Mouse (Mus musculus): ENCODE results near the gene Adap2. TPM values are rescaled to one million over a fixed set of nuclear protein-coding genes. Genes with fewer than 3 reads are reported as not detected.

The Adap2 gene
- total and polyA plus RNA-seq, 3 experiments = 0.49 TPM; not detected in 2

DNA sequence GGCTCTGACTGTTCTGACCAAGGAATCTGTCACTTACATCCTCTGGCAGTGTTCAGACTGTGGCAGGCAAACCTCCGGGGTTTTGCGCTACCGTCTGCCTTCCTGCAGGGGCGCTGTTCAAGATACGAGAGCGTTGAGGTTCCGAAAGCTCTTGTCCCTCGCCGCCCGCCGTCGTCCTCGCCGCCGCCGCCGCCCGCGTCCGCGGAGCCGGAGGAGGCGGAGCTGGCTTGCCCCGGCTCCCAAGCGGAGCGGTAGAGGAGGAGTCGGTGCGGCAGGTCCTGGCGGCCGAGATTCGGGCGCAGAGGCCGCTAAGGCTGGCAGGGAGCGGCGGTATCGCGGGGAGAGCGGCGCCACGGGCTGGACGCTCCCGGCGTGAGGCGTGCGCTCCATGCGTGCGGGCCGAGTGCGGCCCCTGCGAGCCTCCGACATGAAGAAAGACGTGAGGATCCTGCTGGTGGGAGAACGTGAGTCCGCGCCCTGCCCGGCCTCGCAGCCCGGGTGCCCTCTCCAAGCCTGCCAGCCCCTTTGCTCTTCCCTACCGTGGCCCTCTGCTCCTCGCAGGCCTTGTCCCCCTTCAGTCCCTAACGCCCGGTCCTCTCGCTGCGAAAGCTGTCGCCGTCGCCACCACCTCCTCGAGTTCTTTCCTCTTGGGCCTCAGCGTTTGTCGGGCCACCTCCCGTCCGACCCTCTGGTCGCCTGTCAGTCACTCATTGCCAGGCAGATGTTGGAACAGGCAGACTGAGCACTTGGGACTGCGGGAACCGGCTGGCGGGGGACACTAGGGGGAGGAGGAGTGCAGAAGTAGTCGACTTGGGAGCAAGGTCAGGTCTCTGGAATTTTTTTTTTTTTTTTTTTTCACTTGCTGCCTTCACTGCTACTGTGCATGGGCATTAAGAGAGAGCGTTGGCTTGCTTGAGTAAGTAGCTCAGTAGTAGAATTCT lies 55.2 kb downstream of the Adap2 start, which contains the start of gene Rhot1 (continued):
- TF ChIP-seq RCOR1 (conservative IDR thresholded peaks at IDR 0.05; ENCODE audit: low read depth, low read length) = 0 out of 2 replicates have a peak, but pooled peaks have one; percentile 12

DNA sequence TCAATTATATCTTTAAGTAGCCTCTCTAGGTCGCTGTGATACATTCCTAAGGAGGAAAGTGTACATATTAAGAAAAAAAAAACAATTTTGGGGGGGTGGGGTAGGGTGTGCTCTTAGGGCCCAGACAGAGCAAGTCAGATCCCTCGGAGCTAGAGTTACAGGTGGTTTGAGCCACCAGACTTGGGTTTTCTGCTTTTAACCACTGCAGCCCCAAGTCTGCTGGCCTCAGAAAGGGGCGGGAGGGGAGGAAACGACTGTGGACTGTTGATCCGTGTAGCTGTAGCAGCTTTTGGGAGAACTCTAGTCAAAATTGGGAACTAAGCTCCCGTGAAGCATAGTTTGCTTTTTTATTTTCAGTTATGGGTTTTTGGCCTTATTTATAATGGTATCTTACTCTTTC lies 56.4 kb downstream of the Adap2 start:
- dilution Hi-C loops (cut with MboI; ENCODE audit: extremely low pct_ligation_motif_present, extremely low pct_unique_long_range_greater_than_20kb, low sequenced_read_pairs) (no loop called here), in situ Hi-C loops (cut with MboI; ENCODE audit: low pct_ligation_motif_present, low pct_unique_long_range_greater_than_20kb, low sequenced_read_pairs) (no loop called here)
- H3K4me2 ChIP-seq (ENCODE audit: insufficient read depth, low read depth, poor library complexity, severe bottlenecking) = peak overlapping the region; percentile 55
- H3K9me3 ChIP-seq (replicated peaks; ENCODE audit: low read length) = no peaks in the 10 kb centered on the region
- H3K4me3 ChIP-seq (replicated peaks in 1 of 3; ENCODE audit: low read depth in 2 of 3, low read length in 2 of 3, poor library complexity in 1 of 3) = peak overlapping the region in 2 of 3 experiments; percentile 97 to 100
- peaks cover 2 to 29% of the 10 kb centered on the region in 2 experiments; a peak in 3 of 4 replicates for H3K4me1 ChIP-seq (ENCODE audit: control insufficient read depth in 1 of 2, insufficient read depth in 2 of 2)
- peaks cover 22% of the 10 kb centered on the region for H3K79me2 ChIP-seq (replicated peaks; ENCODE audit: control insufficient read depth, extremely low read depth, insufficient read depth, poor library complexity, severe bottlenecking)
- DNase-seq (ENCODE audit: extremely low read depth) = peak; percentile 56
- peak overlapping the region; percentile 87 for H3K9ac ChIP-seq (ENCODE audit: insufficient read depth, low read depth)
- H3K27me3 ChIP-seq (replicated peaks) = no peaks in the 10 kb centered on the region
- H3K36me3 ChIP-seq (replicated peaks in 1 of 2; ENCODE audit: control insufficient read depth in 1 of 2, insufficient read depth in 1 of 2, low read length in 1 of 2) = peaks cover 12 to 34% of the 10 kb centered on the region in 2 experiments
- no peak overlapping the region for H3K27ac ChIP-seq (ENCODE audit: insufficient read depth, low read depth)
- TF ChIP-seq NELFE (IDR thresholded peaks at IDR 0.05; ENCODE audit: low read depth, low read length) (no peak), POLR2A (IDR thresholded peaks at IDR 0.05; ENCODE audit: low read depth, low read length) (no peak), RAD21 (IDR thresholded peaks at IDR 0.05; ENCODE audit: low read depth, low read length) (no peak), MAZ (IDR thresholded peaks at IDR 0.05; ENCODE audit: low read depth, low read length) (no peak)

DNA sequence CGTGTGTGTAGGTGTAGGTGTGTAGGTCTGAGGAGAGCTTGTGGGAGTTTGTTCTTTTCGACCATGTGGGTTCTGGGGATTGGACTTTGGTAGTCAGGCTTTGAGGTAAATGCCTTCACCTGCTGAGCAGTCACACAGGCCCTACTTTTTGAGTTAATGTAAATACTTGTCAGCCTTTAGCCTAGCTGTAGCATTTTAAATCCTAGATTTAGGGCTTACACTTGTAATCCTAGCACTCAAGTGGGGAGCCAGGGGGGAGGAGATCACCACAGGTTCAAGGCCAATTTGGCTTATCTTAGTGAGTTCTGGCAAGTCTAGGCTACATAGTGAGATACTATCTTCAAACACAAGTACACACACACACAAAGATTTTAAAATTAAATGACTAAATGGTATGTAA lies 58.4 kb downstream of the Adap2 start:
- no peaks in the 10 kb centered on the region for H3K27me3 ChIP-seq (replicated peaks)
- peaks cover 2 to 29% of the 10 kb centered on the region in 2 experiments; a peak in 3 of 4 replicates for H3K4me1 ChIP-seq (ENCODE audit: control insufficient read depth in 1 of 2, insufficient read depth in 2 of 2)
- dilution Hi-C loops (cut with MboI; ENCODE audit: extremely low pct_ligation_motif_present, extremely low pct_unique_long_range_greater_than_20kb, low sequenced_read_pairs) (no loop called here), in situ Hi-C loops (cut with MboI; ENCODE audit: low pct_ligation_motif_present, low pct_unique_long_range_greater_than_20kb, low sequenced_read_pairs) (no loop called here)
- H3K9me3 ChIP-seq (replicated peaks; ENCODE audit: low read length) = no peaks in the 10 kb centered on the region
- H3K9ac ChIP-seq (ENCODE audit: insufficient read depth, low read depth) = no peak overlapping the region
- H3K79me2 ChIP-seq (replicated peaks; ENCODE audit: control insufficient read depth, extremely low read depth, insufficient read depth, poor library complexity, severe bottlenecking) = peaks cover 29% of the 10 kb centered on the region
- TF ChIP-seq ELF1 (IDR thresholded peaks at IDR 0.05; ENCODE audit: low read depth, low read length) = no peak
- H3K27ac ChIP-seq (ENCODE audit: insufficient read depth, low read depth) = no peak overlapping the region
- H3K4me3 ChIP-seq (replicated peaks in 1 of 3; ENCODE audit: low read depth in 2 of 3, low read length in 2 of 3, poor library complexity in 1 of 3) = no peak overlapping the region
- DNase-seq (ENCODE audit: extremely low read depth) = no peak
- no peak overlapping the region for H3K4me2 ChIP-seq (ENCODE audit: insufficient read depth, low read depth, poor library complexity, severe bottlenecking)
- H3K36me3 ChIP-seq (replicated peaks in 1 of 2; ENCODE audit: control insufficient read depth in 1 of 2, insufficient read depth in 1 of 2, low read length in 1 of 2) = peaks cover 15 to 47% of the 10 kb centered on the region in 2 experiments

DNA sequence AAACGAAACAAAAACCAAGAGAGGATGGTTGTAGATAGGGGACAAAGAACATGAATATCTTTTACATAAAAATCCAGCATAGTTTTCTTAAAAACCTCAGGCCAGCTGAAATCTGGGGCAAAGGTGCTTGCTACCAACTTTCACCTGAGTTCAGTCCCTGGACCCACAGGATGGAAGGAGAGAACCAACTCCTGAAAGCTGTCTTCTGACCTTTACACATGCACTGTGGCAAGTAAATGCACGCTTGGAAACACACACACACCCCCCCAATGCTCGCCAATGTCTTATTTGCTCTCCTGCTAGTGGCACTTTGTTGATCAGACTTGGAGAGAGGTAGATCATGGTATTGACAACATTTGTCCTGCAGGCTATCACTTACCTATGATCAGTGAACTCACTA lies 61.4 kb downstream of the Adap2 start:
- H3K9me3 ChIP-seq (replicated peaks; ENCODE audit: low read length) = no peaks in the 10 kb centered on the region
- peaks cover 17 to 66% of the 10 kb centered on the region in 2 experiments for H3K36me3 ChIP-seq (replicated peaks in 1 of 2; ENCODE audit: control insufficient read depth in 1 of 2, insufficient read depth in 1 of 2, low read length in 1 of 2)
- in situ Hi-C loops (cut with MboI; ENCODE audit: low pct_ligation_motif_present, low pct_unique_long_range_greater_than_20kb, low sequenced_read_pairs) (no loop called here), dilution Hi-C loops (cut with MboI; ENCODE audit: extremely low pct_ligation_motif_present, extremely low pct_unique_long_range_greater_than_20kb, low sequenced_read_pairs) (no loop called here)
- no peak overlapping the region for H3K9ac ChIP-seq (ENCODE audit: insufficient read depth, low read depth)
- H3K27me3 ChIP-seq (replicated peaks) = no peaks in the 10 kb centered on the region
- DNase-seq (ENCODE audit: extremely low read depth) = no peak
- H3K4me3 ChIP-seq (replicated peaks in 1 of 3; ENCODE audit: low read depth in 2 of 3, low read length in 2 of 3, poor library complexity in 1 of 3) = no peak overlapping the region
- H3K4me2 ChIP-seq (ENCODE audit: insufficient read depth, low read depth, poor library complexity, severe bottlenecking) = no peak overlapping the region
- peaks cover 28% of the 10 kb centered on the region for H3K79me2 ChIP-seq (replicated peaks; ENCODE audit: control insufficient read depth, extremely low read depth, insufficient read depth, poor library complexity, severe bottlenecking)
- no peak for TF ChIP-seq MYC (IDR thresholded peaks at IDR 0.05; ENCODE audit: low read depth, low read length)
- no peak for TF ChIP-seq MAX (IDR thresholded peaks at IDR 0.05; ENCODE audit: low read length)
- no peak for TF ChIP-seq KAT2A (IDR thresholded peaks at IDR 0.05; ENCODE audit: insufficient replicate concordance, low read length)
- no peak for TF ChIP-seq CTCF (conservative IDR thresholded peaks at IDR 0.05 in 1 of 2, IDR thresholded peaks at IDR 0.05 in 1 of 2; ENCODE audit: low read depth in 2 of 2, low read length in 2 of 2)
- no peak for TF ChIP-seq GABPA (IDR thresholded peaks at IDR 0.05; ENCODE audit: insufficient replicate concordance, low read depth, low read length)
- TF ChIP-seq MAZ (IDR thresholded peaks at IDR 0.05; ENCODE audit: low read depth, low read length) = no peak
- no peak for TF ChIP-seq USF1 (IDR thresholded peaks at IDR 0.05; ENCODE audit: low read depth, low read length)
- no peak for TF ChIP-seq JUN (IDR thresholded peaks at IDR 0.05; ENCODE audit: insufficient read depth, low read depth, low read length)
- no peak overlapping the region for H3K27ac ChIP-seq (ENCODE audit: insufficient read depth, low read depth)
- peaks cover 4 to 19% of the 10 kb centered on the region in 2 experiments for H3K4me1 ChIP-seq (ENCODE audit: control insufficient read depth in 1 of 2, insufficient read depth in 2 of 2)

Data from CH12.LX (cell line).